Mouse (Mus musculus): ENCODE measurements around the gene Fitm1.

The Fitm1 gene

GRCm38 (mm10) chr14:55575302-55575701 is at the start of gene Fitm1:
Gene Fitm1 (plus strand): TSS chr14:55575617.
- DNase-seq (ENCODE audit: low read depth, low spot score), result no peak

GRCm38 (mm10) chr14:55526674-55527073 is 48.7 kb upstream of the Fitm1 start:
- no peak for DNase-seq (ENCODE audit: low read depth, low spot score)

GRCm38 (mm10) chr14:55527940-55528339 is 47.5 kb upstream of the Fitm1 start:
- no peak for DNase-seq (ENCODE audit: low read depth, low spot score)

GRCm38 (mm10) chr14:55536116-55536745 is 39.2 kb upstream of the Fitm1 start:
- DNase-seq (ENCODE audit: low read depth, low spot score), result no peak

- DNase-seq (ENCODE audit: low read depth, low spot score), result peak; percentile 63
These were observed 35.2 kb upstream of the Fitm1 start, which contains the start of gene Pck2 for GRCm38 (mm10) chr14:55540067-55540786. Gene Pck2 (plus strand): TSS chr14:55540266.

GRCm38 (mm10) chr14:55540787-55541321 is 34.6 kb upstream of the Fitm1 start:
- DNase-seq (ENCODE audit: low read depth, low spot score), result no peak

GRCm38 (mm10) chr14:55542268-55542667 is 33.1 kb upstream of the Fitm1 start:
- no peak for DNase-seq (ENCODE audit: low read depth, low spot score)

- no peak for DNase-seq (ENCODE audit: low read depth, low spot score)
These were observed 31.1 kb upstream of the Fitm1 start for GRCm38 (mm10) chr14:55544334-55544733.

- no peak for DNase-seq (ENCODE audit: low read depth, low spot score)
These were observed 25.2 kb upstream of the Fitm1 start for GRCm38 (mm10) chr14:55550191-55550590.

- no peak for DNase-seq (ENCODE audit: low read depth, low spot score)
These were observed 24.1 kb upstream of the Fitm1 start for GRCm38 (mm10) chr14:55551347-55551746.

GRCm38 (mm10) chr14:55551794-55552193 is 23.6 kb upstream of the Fitm1 start:
- DNase-seq (ENCODE audit: low read depth, low spot score), result no peak

GRCm38 (mm10) chr14:55554635-55555034 is 20.8 kb upstream of the Fitm1 start:
- DNase-seq (ENCODE audit: low read depth, low spot score), result no peak

GRCm38 (mm10) chr14:55555788-55556187 is 19.6 kb upstream of the Fitm1 start:
- no peak for DNase-seq (ENCODE audit: low read depth, low spot score)

- no peak for DNase-seq (ENCODE audit: low read depth, low spot score)
These were observed 18.4 kb upstream of the Fitm1 start for GRCm38 (mm10) chr14:55557003-55557402.

GRCm38 (mm10) chr14:55557587-55557986 is 17.8 kb upstream of the Fitm1 start:
- DNase-seq (ENCODE audit: low read depth, low spot score), result no peak

- no peak for DNase-seq (ENCODE audit: low read depth, low spot score)
These were observed 16.5 kb upstream of the Fitm1 start for GRCm38 (mm10) chr14:55558740-55559448.

- peak; percentile 89 for DNase-seq (ENCODE audit: low read depth, low spot score)
These were observed 15.6 kb upstream of the Fitm1 start, which contains the start of gene Dcaf11 for GRCm38 (mm10) chr14:55559799-55560201. Gene Dcaf11 (plus strand): TSS chr14:55560006.

- DNase-seq (ENCODE audit: low read depth, low spot score), result peak; percentile 97
These were observed 15.0 kb upstream of the Fitm1 start, which contains the start of gene A730061H03Rik for GRCm38 (mm10) chr14:55560202-55561073. Gene A730061H03Rik (minus strand): TSS chr14:55560406.

GRCm38 (mm10) chr14:55561860-55562259 is 13.6 kb upstream of the Fitm1 start:
- DNase-seq (ENCODE audit: low read depth, low spot score), result no peak

GRCm38 (mm10) chr14:55563249-55563648 is 12.2 kb upstream of the Fitm1 start:
- DNase-seq (ENCODE audit: low read depth, low spot score), result no peak

GRCm38 (mm10) chr14:55565748-55566147 is 9.7 kb upstream of the Fitm1 start:
- DNase-seq (ENCODE audit: low read depth, low spot score), result no peak

Data from embryo, embryonic 11.5 days (tissue).